Mouse (Mus musculus): ENCODE measurements around the gene Rexo4.

DNA sequence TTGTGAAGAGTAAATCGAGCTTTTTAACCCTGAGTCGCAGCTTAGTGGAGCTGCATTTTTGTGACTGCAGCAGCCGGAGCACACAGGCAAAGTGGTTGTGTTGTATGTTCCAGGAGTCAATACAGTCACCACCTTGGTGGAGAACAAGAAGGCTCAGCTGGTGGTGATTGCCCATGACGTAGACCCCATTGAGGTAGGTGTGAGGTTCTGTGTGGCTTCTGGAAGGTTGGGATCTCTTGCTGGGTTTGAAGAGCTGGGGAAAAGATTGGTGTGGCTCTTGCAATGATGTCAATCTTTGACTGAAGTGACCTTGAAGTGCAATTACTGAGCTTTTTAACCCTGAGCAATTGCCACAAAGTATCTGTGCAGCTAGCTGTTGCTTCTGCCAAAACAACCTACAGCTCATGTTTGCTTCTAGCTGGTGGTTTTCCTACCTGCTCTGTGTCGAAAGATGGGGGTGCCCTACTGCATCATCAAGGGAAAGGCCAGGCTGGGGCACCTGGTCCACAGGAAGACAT lies 51.9 kb downstream of the Rexo4 start:
- TF ChIP-seq MAFK (IDR thresholded peaks at IDR 0.05; ENCODE audit: insufficient read depth, low read depth, low read length) (no peak), ZNF384 (IDR thresholded peaks at IDR 0.05; ENCODE audit: low read depth, low read length) (no peak), HCFC1 (IDR thresholded peaks at IDR 0.05; ENCODE audit: borderline replicate concordance, insufficient read depth, low read length) (no peak)
